ENCODE assay signal across 28 mouse cellular contexts in the genomic region with DNA sequence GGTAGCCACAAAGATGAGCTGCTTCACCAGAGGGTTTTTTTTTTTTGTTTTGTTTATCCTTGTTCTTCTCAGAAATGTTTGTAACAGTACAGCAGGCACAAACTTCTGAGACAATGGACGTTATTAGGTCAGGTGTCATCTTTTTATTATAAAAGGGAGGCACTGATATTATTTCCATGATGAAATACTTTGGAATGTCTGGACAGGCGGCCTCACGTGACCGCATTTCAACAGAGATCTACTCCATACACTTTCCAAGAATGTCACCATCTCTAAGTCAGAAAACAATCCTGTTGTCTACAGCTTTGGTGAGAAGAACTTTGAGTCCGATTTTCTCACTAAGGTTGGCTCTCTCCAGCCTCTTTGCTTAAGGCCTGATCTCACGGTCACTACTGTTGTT. TPM values are rescaled to one million over a fixed set of nuclear protein-coding genes. Genes with fewer than 3 reads are reported as not detected.
"Had no signal": no experiment of that assay in that cellular context is flagged by ENCODE, and none has a peak within 500 bp of the region (broad histone marks: within the 10 kb centered on the region; RNA-seq: fewer than 3 reads in every experiment).

No protein-coding gene starts in this region.

- DNase-seq: kidney, adult 8-10 months; kidney, postnatal 10 days; kidney, postnatal 36 days; liver; lung, embryonic 14.5 days; lung, postnatal 10 days; lung, postnatal 4 days; retina, postnatal 1 day; right cerebral cortex, postnatal 25 days; thymus, adult 18-20 months; thymus, postnatal 36 days had no signal

- H3K27ac ChIP-seq: kidney, embryonic 15.5 days; limb, embryonic 10.5 days; limb, embryonic 13.5 days; liver, embryonic 12.5 days; liver, embryonic 15.5 days; midbrain, embryonic 15.5 days; neural tube, embryonic 13.5 days had no signal

- H3K27me3 ChIP-seq: kidney, embryonic 15.5 days; limb, embryonic 13.5 days; liver, embryonic 12.5 days; liver, embryonic 15.5 days; midbrain, embryonic 15.5 days; neural tube, embryonic 13.5 days had no signal

- ATAC-seq: liver, embryonic 12.5 days; midbrain, embryonic 15.5 days had no signal

- H3K9me3 ChIP-seq: kidney, embryonic 15.5 days; limb, embryonic 10.5 days; limb, embryonic 13.5 days; liver, embryonic 12.5 days; liver, embryonic 15.5 days; midbrain, embryonic 15.5 days; neural tube, embryonic 13.5 days had no signal

- H3K9ac ChIP-seq: kidney, embryonic 15.5 days; limb, embryonic 13.5 days; liver, embryonic 12.5 days; liver, embryonic 15.5 days; lung, embryonic 14.5 days; midbrain, embryonic 15.5 days; neural tube, embryonic 13.5 days had no signal

- H3K4me3 ChIP-seq: kidney, embryonic 15.5 days; limb, embryonic 10.5 days; limb, embryonic 13.5 days; liver, embryonic 12.5 days; liver, embryonic 15.5 days; midbrain, embryonic 15.5 days; neural tube, embryonic 13.5 days had no signal

- H3K4me2 ChIP-seq: kidney, embryonic 15.5 days; limb, embryonic 13.5 days; liver, embryonic 12.5 days; liver, embryonic 15.5 days; lung, embryonic 14.5 days; midbrain, embryonic 11.5 days; midbrain, embryonic 15.5 days; neural tube, embryonic 13.5 days had no signal

RNA-seq across cellular contexts. Expression of a gene that starts 27.5 kb away (rescaled TPM):
- total RNA-seq: layer of hippocampus, adult 8-10 months; layer of hippocampus, postnatal 10 days; left cerebral cortex, postnatal 25 days; megakaryocyte progenitor cell, adult 5-6 weeks; megakaryocyte-erythroid progenitor cell, adult 5-6 weeks; neutrophil, adult 5-6 weeks had no signal
- polyA plus RNA-seq: kidney, embryonic 15.5 days; limb, embryonic 10.5 days; limb, embryonic 13.5 days; liver, embryonic 12.5 days; liver, embryonic 15.5 days; lung, embryonic 14.5 days; midbrain, embryonic 15.5 days; neural tube, embryonic 13.5 days; spleen, adult 2 months; stomach, embryonic 16.5 days; urinary bladder, adult 2 months had no signal
